Mouse (Mus musculus) MEL-GATA-1-ER (cell line): ENCODE data around the gene Ppfibp2.

Experiments
- DNase-seq: peaks from one replicate; pipeline ENCODE4 v3.0.0-alpha.2; 2012; ENCODE audit warnings: low read depth; ENCODE audit errors: extremely low read depth

The Ppfibp2 gene

GRCm38 (mm10) chr7:107752031-107752520 lies 157.1 kb downstream of the Ppfibp2 start:
- DNase-seq, result no peak

DNA sequence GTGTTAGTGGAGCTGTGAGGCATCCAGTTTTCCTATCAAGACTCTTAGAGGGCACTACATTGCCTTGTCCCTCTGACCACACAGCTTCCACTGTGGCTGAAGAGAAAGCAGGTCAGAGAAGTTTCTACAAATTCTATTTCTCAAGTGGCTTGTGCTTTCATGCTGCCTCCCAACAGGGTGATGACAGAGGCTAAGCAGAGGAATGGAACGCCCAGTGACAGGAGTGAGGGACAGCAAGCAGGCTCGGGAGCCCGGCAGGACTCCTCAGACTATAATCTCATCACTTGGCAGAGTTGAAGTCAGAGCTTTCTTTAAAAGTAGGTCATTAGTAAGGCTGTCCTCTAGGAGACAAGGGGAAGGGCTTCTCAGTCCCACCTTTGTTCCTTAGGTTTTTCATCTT lies 160.9 kb downstream of the Ppfibp2 start:
- DNase-seq, result no peak

DNA sequence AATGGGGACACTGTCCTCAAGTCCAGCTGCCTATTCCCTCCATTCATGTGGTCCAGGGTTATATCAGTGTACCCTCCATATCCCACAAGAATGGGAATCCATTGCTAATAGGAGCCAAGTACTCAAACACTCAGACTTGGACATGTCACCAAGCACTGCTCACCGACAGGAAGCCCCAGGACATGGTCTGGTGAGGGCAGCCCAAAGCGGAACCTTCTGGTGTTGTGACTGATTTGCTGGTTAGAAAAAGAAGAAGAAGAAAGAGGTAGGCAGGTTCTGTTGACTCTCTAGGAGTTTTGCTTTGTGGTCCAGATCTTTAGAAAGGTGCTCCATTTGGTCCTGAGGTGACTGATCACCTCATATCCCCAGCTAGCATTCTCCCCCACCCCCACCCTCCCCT lies 161.7 kb downstream of the Ppfibp2 start:
- DNase-seq, result no peak

- DNase-seq, result no peak
These were observed 162.5 kb downstream of the Ppfibp2 start, which contains the start of gene Cyb5r2 for GRCm38 (mm10) chr7:107757308-107758151. TSS of gene Cyb5r2 (minus strand) at chr7:107758032.

GRCm38 (mm10) chr7:107770812-107771211 lies 175.8 kb downstream of the Ppfibp2 start:
- DNase-seq, result no peak

GRCm38 (mm10) chr7:107778216-107778615 lies 183.2 kb downstream of the Ppfibp2 start:
- no peak for DNase-seq

GRCm38 (mm10) chr7:107779611-107780010 lies 184.6 kb downstream of the Ppfibp2 start:
- DNase-seq, result no peak

- no peak for DNase-seq
These were observed 193.1 kb downstream of the Ppfibp2 start for GRCm38 (mm10) chr7:107787977-107788620.

DNA sequence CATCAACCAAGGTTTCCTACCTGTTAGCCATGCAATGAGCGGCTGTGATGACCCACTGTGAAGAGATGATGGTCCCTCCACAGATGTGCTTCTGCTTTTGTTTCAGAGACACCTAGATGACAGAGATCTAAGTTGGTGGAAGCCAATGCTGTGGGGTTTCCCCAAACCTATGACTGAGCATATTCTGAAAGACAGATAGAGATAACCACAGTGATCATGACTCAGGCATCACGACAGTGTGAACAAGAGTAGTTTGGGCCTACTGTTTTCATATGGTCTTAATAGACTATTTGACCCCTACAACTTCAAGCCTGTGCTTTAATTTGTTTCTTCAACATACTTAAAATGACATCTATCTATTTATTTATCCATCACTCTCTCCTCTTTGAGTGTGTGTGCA lies 201.5 kb downstream of the Ppfibp2 start:
- no peak for DNase-seq
